Mouse (Mus musculus): ENCODE results near the gene Rtbdn. TPM values are rescaled to one million over a fixed set of nuclear protein-coding genes. Genes with fewer than 3 reads are reported as not detected.
A peak's percentile ranks its signal among the peaks of the same experiment; 100 is the strongest.

Gene Rtbdn
- polyA plus RNA-seq, 1 experiment from 2014 or later, result 0.28 TPM

DNA sequence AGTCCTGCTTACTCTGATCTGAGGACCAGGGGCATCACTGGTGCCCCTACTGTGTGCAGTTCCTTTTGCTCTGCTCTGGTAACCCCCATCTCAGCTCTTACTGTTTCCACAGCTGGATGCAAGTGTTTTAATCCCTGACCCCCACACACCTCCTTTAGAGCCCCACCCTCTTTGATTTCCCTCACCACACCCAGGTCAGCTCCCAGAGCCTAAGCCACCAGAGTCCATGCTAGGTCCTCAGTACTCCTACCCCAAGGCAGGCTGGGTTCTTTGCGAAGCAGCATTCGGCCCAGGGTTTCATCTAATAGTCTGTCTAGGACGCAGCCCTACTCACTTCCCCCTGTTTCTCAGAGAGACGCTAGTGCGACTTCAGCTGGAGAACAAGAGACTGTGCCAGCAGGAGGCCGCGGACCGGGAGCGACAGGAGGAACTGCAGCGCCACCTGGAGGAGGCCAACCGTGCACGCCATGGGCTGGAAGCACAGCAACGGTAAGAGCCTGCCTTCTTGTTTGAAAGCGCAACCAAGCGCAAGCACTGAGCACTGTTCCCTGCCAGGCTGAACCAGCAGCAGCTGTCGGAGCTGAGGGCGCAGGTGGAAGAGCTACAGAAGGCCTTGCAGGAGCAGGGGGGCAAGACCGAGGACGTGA is 51.0 kb downstream of the Rtbdn start:
- Histone ChIP-seq H3K27me3 (ENCODE audit: control insufficient read depth, insufficient read depth, low read length) (no peaks in the 10 kb centered on the region), H3K9ac (ENCODE audit: low read length) (0 out of 2 replicates have a peak overlapping the region, but pooled peaks have one; percentile 20), H3K36me3 (ENCODE audit: control insufficient read depth, insufficient read depth, low read length) (no peaks in the 10 kb centered on the region), H3K4me1 (ENCODE audit: control insufficient read depth, insufficient read depth, low read length) (peaks cover 5% of the 10 kb centered on the region; the same call in 1 of the 2 replicates), H3K9me3 (replicated peaks; ENCODE audit: control insufficient read depth, low read length) (no peaks in the 10 kb centered on the region), H3K4me2 (ENCODE audit: low read depth, low read length) (no peak overlapping the region), H3K4me3 (replicated peaks; ENCODE audit: low read length) (no peak overlapping the region), H3K27ac (ENCODE audit: low read length) (no peak overlapping the region)
- 10% methylated on average over 19 of the region's 19 CpGs for WGBS
- peak; percentile 75; the same call in 1 of the 2 replicates for ATAC-seq (ENCODE audit: insufficient read depth, low FRiP score)

Small RNAs within 50 kb of the gene (microRNA-seq; reads per million reads assigned to microRNA genes)
- not detected for gene Gm24197

Other genes starting within 250 kb of the Rtbdn start
- 6.0 and 8.3 TPM in 2 replicates for gene Lyl1, start 245.5 kb upstream of the Rtbdn start, polyA plus RNA-seq (2015; fragmentation: Nextera tagmentation; extraction: Ambion mirVana)
- gene G430095P16Rik, start 224.0 kb upstream of the Rtbdn start, polyA plus RNA-seq (2015; fragmentation: Nextera tagmentation; extraction: Ambion mirVana), result 3.2 and 4.1 TPM in 2 replicates
- 36.5 and 37.8 TPM in 2 replicates for gene Nfix, start 146.6 kb upstream of the Rtbdn start, polyA plus RNA-seq (2015; fragmentation: Nextera tagmentation; extraction: Ambion mirVana)
- 6.0 and 7.2 TPM in 2 replicates for gene Dand5, start 124.2 kb upstream of the Rtbdn start, polyA plus RNA-seq (2015; fragmentation: Nextera tagmentation; extraction: Ambion mirVana)
- gene Gadd45gip1, start 115.5 kb upstream of the Rtbdn start, polyA plus RNA-seq (2015; fragmentation: Nextera tagmentation; extraction: Ambion mirVana), result 42.0 and 49.5 TPM in 2 replicates
- 106 and 122 TPM in 2 replicates for gene Rad23a, start 106.3 kb upstream of the Rtbdn start, polyA plus RNA-seq (2015; fragmentation: Nextera tagmentation; extraction: Ambion mirVana)
- 1,028 and 1,118 TPM in 2 replicates for gene Calr, start 100.1 kb upstream of the Rtbdn start, polyA plus RNA-seq (2015; fragmentation: Nextera tagmentation; extraction: Ambion mirVana)
- 85.9 and 91.5 TPM in 2 replicates for gene Farsa, start 90.0 kb upstream of the Rtbdn start, polyA plus RNA-seq (2015; fragmentation: Nextera tagmentation; extraction: Ambion mirVana)
- 44.9 and 49.0 TPM in 2 replicates for gene Syce2, start 74.9 kb upstream of the Rtbdn start, polyA plus RNA-seq (2015; fragmentation: Nextera tagmentation; extraction: Ambion mirVana)
- 41.1 and 45.8 TPM in 2 replicates for gene Gcdh, start 53.1 kb upstream of the Rtbdn start, polyA plus RNA-seq (2015; fragmentation: Nextera tagmentation; extraction: Ambion mirVana)
- 15.7 and 18.4 TPM in 2 replicates for gene Klf1, start 45.1 kb upstream of the Rtbdn start, polyA plus RNA-seq (2015; fragmentation: Nextera tagmentation; extraction: Ambion mirVana)
- 14.0 and 14.4 TPM in 2 replicates for gene Dnase2a, start 38.4 kb upstream of the Rtbdn start, polyA plus RNA-seq (2015; fragmentation: Nextera tagmentation; extraction: Ambion mirVana)
- 1.4 and 1.6 TPM in 2 replicates for gene Mast1, start 9.6 kb upstream of the Rtbdn start, polyA plus RNA-seq (2015; fragmentation: Nextera tagmentation; extraction: Ambion mirVana)
- gene Gm49661, start 22.4 kb downstream of the Rtbdn start, polyA plus RNA-seq (2015; fragmentation: Nextera tagmentation; extraction: Ambion mirVana), result not detected in 2 replicates
- gene Prdx2, start 22.6 kb downstream of the Rtbdn start, polyA plus RNA-seq (2015; fragmentation: Nextera tagmentation; extraction: Ambion mirVana), result 584 and 593 TPM in 2 replicates
- gene Rnaseh2a, start 22.8 kb downstream of the Rtbdn start, polyA plus RNA-seq (2015; fragmentation: Nextera tagmentation; extraction: Ambion mirVana), result 97.5 and 108 TPM in 2 replicates
- gene Junb, start 31.7 kb downstream of the Rtbdn start, polyA plus RNA-seq (2015; fragmentation: Nextera tagmentation; extraction: Ambion mirVana), result 21.6 and 25.8 TPM in 2 replicates
- 50.0 TPM in 2 replicates for gene Hook2, start 43.6 kb downstream of the Rtbdn start, polyA plus RNA-seq (2015; fragmentation: Nextera tagmentation; extraction: Ambion mirVana)
- 0.30 and 0.42 TPM in 2 replicates for gene Best2, start 67.5 kb downstream of the Rtbdn start, polyA plus RNA-seq (2015; fragmentation: Nextera tagmentation; extraction: Ambion mirVana)
- 108 and 110 TPM in 2 replicates for gene Asna1, start 78.3 kb downstream of the Rtbdn start, polyA plus RNA-seq (2015; fragmentation: Nextera tagmentation; extraction: Ambion mirVana)
- gene Trir, start 79.8 kb downstream of the Rtbdn start, polyA plus RNA-seq (2015; fragmentation: Nextera tagmentation; extraction: Ambion mirVana), result 63.4 and 64.0 TPM in 2 replicates
- gene Tnpo2, start 89.9 kb downstream of the Rtbdn start, polyA plus RNA-seq (2015; fragmentation: Nextera tagmentation; extraction: Ambion mirVana), result 28.6 and 31.0 TPM in 2 replicates
- 28.1 and 29.9 TPM in 2 replicates for gene Fbxw9, start 113.1 kb downstream of the Rtbdn start, polyA plus RNA-seq (2015; fragmentation: Nextera tagmentation; extraction: Ambion mirVana)
- 0.53 TPM in 1 of 2 replicates, not detected in the other for gene Gm5741, start 121.0 kb downstream of the Rtbdn start, polyA plus RNA-seq (2015; fragmentation: Nextera tagmentation; extraction: Ambion mirVana)
- 47.1 TPM in 2 replicates for gene Dhps, start 124.8 kb downstream of the Rtbdn start, polyA plus RNA-seq (2015; fragmentation: Nextera tagmentation; extraction: Ambion mirVana)
- gene Wdr83os, start 133.7 kb downstream of the Rtbdn start, polyA plus RNA-seq (2015; fragmentation: Nextera tagmentation; extraction: Ambion mirVana), result 116 and 131 TPM in 2 replicates
- 36.8 and 46.1 TPM in 2 replicates for gene Wdr83, start 134.3 kb downstream of the Rtbdn start, polyA plus RNA-seq (2015; fragmentation: Nextera tagmentation; extraction: Ambion mirVana)
- gene Man2b1, start 136.3 kb downstream of the Rtbdn start, polyA plus RNA-seq (2015; fragmentation: Nextera tagmentation; extraction: Ambion mirVana), result 59.8 and 61.3 TPM in 2 replicates
- 3.0 and 4.0 TPM in 2 replicates for gene Zfp791, start 176.1 kb downstream of the Rtbdn start, polyA plus RNA-seq (2015; fragmentation: Nextera tagmentation; extraction: Ambion mirVana)
- not detected in 2 replicates for gene Cks1brt, start 204.9 kb downstream of the Rtbdn start, polyA plus RNA-seq (2015; fragmentation: Nextera tagmentation; extraction: Ambion mirVana)

All from stomach, embryonic 16.5 days (tissue).